Comparison of ENCODE assay signal across 9 mouse cellular contexts in the genomic region with DNA sequence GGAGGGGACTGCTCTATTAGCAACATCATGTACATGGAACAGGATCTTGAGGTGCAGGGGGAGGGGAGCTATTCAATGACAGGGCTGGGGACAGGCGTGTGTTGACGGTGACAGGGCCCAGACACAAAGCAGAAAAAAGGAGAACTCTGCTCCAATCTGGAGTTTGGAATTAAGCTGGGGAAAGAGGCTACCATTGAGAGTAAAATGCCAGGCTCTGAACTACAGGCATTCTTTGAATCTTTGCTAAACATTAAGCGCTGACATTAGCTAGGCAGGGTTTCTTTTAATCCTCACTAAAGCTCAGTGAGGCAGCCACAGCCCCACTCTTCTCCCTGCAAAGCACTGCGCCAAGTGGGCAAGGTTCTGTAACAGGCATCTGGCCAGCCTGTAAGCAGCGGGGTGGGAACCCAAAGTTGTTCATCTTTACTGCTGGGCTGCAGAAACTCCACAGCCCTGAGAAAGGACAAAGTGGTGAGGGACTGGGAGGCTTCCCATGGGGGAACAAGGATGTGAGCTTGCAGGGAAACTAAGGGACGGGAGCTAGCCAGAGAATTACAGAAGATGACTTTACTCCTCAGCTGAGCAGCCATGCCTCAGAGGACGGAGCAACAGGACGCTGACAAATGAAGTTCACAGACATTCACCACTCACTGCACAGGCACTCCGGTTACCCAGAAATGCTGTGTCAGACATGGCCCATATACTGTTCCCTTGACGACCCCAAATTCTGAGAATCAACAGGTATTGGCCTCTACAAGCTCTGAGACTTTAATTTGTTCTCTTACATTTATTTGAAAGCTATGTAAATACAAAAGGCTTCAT.
A peak's percentile ranks its signal among the peaks of the same experiment; 100 is the strongest.
DNase-seq lines count a peak whose midpoint lies in the region; ATAC-seq and TF ChIP-seq lines count a peak whose summit lies in the region.
"Had no signal": no experiment of that assay in that cellular context is flagged by ENCODE, and none has a peak within 500 bp of the region (broad histone marks: within the 10 kb centered on the region; RNA-seq: fewer than 3 reads in every experiment).

No protein-coding gene starts in this region.

- H3K36me3 ChIP-seq in lung, embryonic 14.5 days (ENCODE audit: insufficient read depth): no peaks in the 10 kb centered on the region
- H3K36me3 ChIP-seq in forebrain, embryonic 11.5 days (ENCODE audit: control insufficient read depth, insufficient read depth, low read length): no peaks in the 10 kb centered on the region
- H3K36me3 ChIP-seq in heart, embryonic 15.5 days: no peaks in the 10 kb centered on the region
- no peaks in the 10 kb centered on the region for H3K36me3 ChIP-seq in stomach, postnatal 0 days (ENCODE audit: control insufficient read depth, insufficient read depth, low read length)
- H3K36me3 ChIP-seq: limb, embryonic 15.5 days had no signal

- 0 out of 2 replicates have a peak overlapping the region, but pooled peaks have one; percentile 8 for H3K27ac ChIP-seq in lung, embryonic 14.5 days (ENCODE audit: low read depth)
- H3K27ac ChIP-seq in forebrain, embryonic 11.5 days (ENCODE audit: low read depth, low read length): peak overlapping the region; percentile 71
- H3K27ac ChIP-seq in heart, embryonic 15.5 days: peak overlapping the region; percentile 84
- H3K27ac ChIP-seq in stomach, postnatal 0 days (replicated peaks): peak overlapping the region; percentile 14; the same call in 1 of the 2 replicates
- H3K27ac ChIP-seq: limb, embryonic 15.5 days had no signal

- no peak overlapping the region for H3K4me2 ChIP-seq in lung, embryonic 14.5 days
- H3K4me2 ChIP-seq in forebrain, embryonic 11.5 days (ENCODE audit: low read depth, low read length, severe bottlenecking): peak overlapping the region; percentile 29; the same call in 1 of the 2 replicates
- peak overlapping the region; percentile 30 for H3K4me2 ChIP-seq in heart, embryonic 15.5 days
- peak overlapping the region; percentile 3; the same call in 1 of the 2 replicates for H3K4me2 ChIP-seq in stomach, postnatal 0 days (replicated peaks; ENCODE audit: low read depth)
- H3K4me2 ChIP-seq: limb, embryonic 15.5 days had no signal

- ATAC-seq in lung, embryonic 14.5 days (ENCODE audit: insufficient read depth): no peak
- ATAC-seq in forebrain, embryonic 11.5 days (replicated peaks; ENCODE audit: low FRiP score): peak; percentile 75
- ATAC-seq in heart, embryonic 15.5 days (replicated peaks; ENCODE audit: insufficient number of reproducible peaks, insufficient read depth, low FRiP score, low read depth): peak; percentile 59; the same call in 1 of the 2 replicates
- ATAC-seq in stomach, postnatal 0 days (ENCODE audit: low FRiP score, low TSS enrichment): no peak

- TF ChIP-seq EP300 in stomach, postnatal 0 days (optimal IDR thresholded peaks at IDR 0.05): no peak

- H3K27me3 ChIP-seq in lung, embryonic 14.5 days (ENCODE audit: insufficient read depth, low read length): no peaks in the 10 kb centered on the region
- no peaks in the 10 kb centered on the region for H3K27me3 ChIP-seq in forebrain, embryonic 11.5 days (ENCODE audit: control insufficient read depth, insufficient read depth, low read length)
- no peaks in the 10 kb centered on the region for H3K27me3 ChIP-seq in heart, embryonic 15.5 days
- no peaks in the 10 kb centered on the region for H3K27me3 ChIP-seq in stomach, postnatal 0 days (ENCODE audit: control insufficient read depth, insufficient read depth, low read length)
- H3K27me3 ChIP-seq: limb, embryonic 15.5 days had no signal

- 0 out of 2 replicates have a peak, but pooled peaks cover 3% of the 10 kb centered on the region for H3K4me1 ChIP-seq in lung, embryonic 14.5 days (ENCODE audit: insufficient read depth)
- peaks cover 8% of the 10 kb centered on the region for H3K4me1 ChIP-seq in forebrain, embryonic 11.5 days (replicated peaks; ENCODE audit: control insufficient read depth, insufficient read depth, low read length)
- H3K4me1 ChIP-seq in heart, embryonic 15.5 days (replicated peaks): peaks cover 30% of the 10 kb centered on the region
- no peaks in the 10 kb centered on the region for H3K4me1 ChIP-seq in stomach, postnatal 0 days (replicated peaks; ENCODE audit: control insufficient read depth, insufficient read depth)

- H3K9me3 ChIP-seq in lung, embryonic 14.5 days (ENCODE audit: low read depth, low read length): no peaks in the 10 kb centered on the region
- no peaks in the 10 kb centered on the region for H3K9me3 ChIP-seq in forebrain, embryonic 11.5 days (ENCODE audit: control insufficient read depth, low read length)
- H3K9me3 ChIP-seq in heart, embryonic 15.5 days (replicated peaks): no peaks in the 10 kb centered on the region
- no peaks in the 10 kb centered on the region for H3K9me3 ChIP-seq in stomach, postnatal 0 days (ENCODE audit: control insufficient read depth, low read length)
- H3K9me3 ChIP-seq: limb, embryonic 15.5 days had no signal

- H3K4me3 ChIP-seq in lung, embryonic 14.5 days (ENCODE audit: low read depth, low read length): no peak overlapping the region
- H3K4me3 ChIP-seq in forebrain, embryonic 11.5 days (ENCODE audit: low read depth, low read length): no peak overlapping the region
- no peak overlapping the region for H3K4me3 ChIP-seq in heart, embryonic 15.5 days
- H3K4me3 ChIP-seq in stomach, postnatal 0 days (ENCODE audit: low read depth, low read length): no peak overlapping the region
- H3K4me3 ChIP-seq: limb, embryonic 15.5 days had no signal

- DNase-seq in lung, embryonic 14.5 days: peak; percentile 19
- no peak for DNase-seq in lung, postnatal 25 days (ENCODE audit: low spot score)
- peak; percentile 55 for DNase-seq in forebrain, embryonic 11.5 days (ENCODE audit: low spot score)
- DNase-seq in kidney, postnatal 36 days: peak; percentile 69 to 71
- DNase-seq in stomach, postnatal 0 days (ENCODE audit: low spot score): no peak
- DNase-seq in thymus, postnatal 14 days: no peak
- DNase-seq in spleen, postnatal 14 days (ENCODE audit: low spot score in 2 of 2): no peak

- TF ChIP-seq CTCF in lung, embryonic 14.5 days (IDR thresholded peaks at IDR 0.05; ENCODE audit: low read depth): no peak
- TF ChIP-seq CTCF in stomach, postnatal 0 days (IDR thresholded peaks at IDR 0.05; ENCODE audit: low read depth): no peak

- WGBS in lung, embryonic 14.5 days: 50% methylated on average over 10 of the region's 10 CpGs
- 26% methylated on average over 10 of the region's 10 CpGs for WGBS in forebrain, embryonic 11.5 days
- 29% methylated on average over 10 of the region's 10 CpGs for WGBS in heart, embryonic 15.5 days
- WGBS in stomach, postnatal 0 days: 34% methylated on average over 10 of the region's 10 CpGs

- no peak overlapping the region for H3K9ac ChIP-seq in lung, embryonic 14.5 days
- H3K9ac ChIP-seq in forebrain, embryonic 11.5 days (ENCODE audit: low read length): peak overlapping the region; percentile 20
- no peak overlapping the region for H3K9ac ChIP-seq in heart, embryonic 15.5 days
- no peak overlapping the region for H3K9ac ChIP-seq in stomach, postnatal 0 days (ENCODE audit: low read length)
- H3K9ac ChIP-seq: limb, embryonic 15.5 days had no signal

Comparison
In these comparisons a context has a peak if more than half of its experiments do, and no peak if none do; other contexts are left out.
1. DNase-seq: peak in lung, embryonic 14.5 days (single experiment), forebrain, embryonic 11.5 days (single experiment) and kidney, postnatal 36 days (2 of 2); none in lung, postnatal 25 days (single experiment), stomach, postnatal 0 days (single experiment), thymus, postnatal 14 days (single experiment) and spleen, postnatal 14 days (0 of 2).
2. ATAC-seq: peak in forebrain, embryonic 11.5 days (single experiment) and heart, embryonic 15.5 days (single experiment); none in lung, embryonic 14.5 days (single experiment) and stomach, postnatal 0 days (single experiment).
3. H3K27ac ChIP-seq: peak in every context shown above with its lines; median percentile 84 in heart, embryonic 15.5 days; 71 in forebrain, embryonic 11.5 days; 14 in stomach, postnatal 0 days; 8 in lung, embryonic 14.5 days.